Mouse (Mus musculus) forebrain, postnatal 0 days (tissue): ENCODE data around the gene Slc45a3. TPM values are rescaled to one million over a fixed set of nuclear protein-coding genes. Genes with fewer than 3 reads are reported as not detected.

Experiments used
- ATAC-seq: fragments of 200-750 bp; cut with Nextera tagmentation; 2 replicates; pipeline ENCODE4 v1.8.0; 2017; ENCODE audit warnings: mild to moderate bottlenecking, moderate library complexity
- DNase-seq: peaks from one replicate; pipeline ENCODE4 v3.0.0-alpha.2; 2015
- H3K27ac ChIP-seq: fragments of 300-500 bp; sonication (generic); 2 replicates; pipeline ENCODE4 v1.5.1; 2014; ENCODE audit warnings: low read depth, mild to moderate bottlenecking, antibody characterized with exemption, low read length, moderate library complexity, mixed read lengths
- H3K27me3 ChIP-seq: fragments of 300-500 bp; sonication (generic); 2 replicates; pipeline ENCODE4 v1.6.1; 2014; ENCODE audit warnings: mild to moderate bottlenecking, low read length, mixed read lengths; ENCODE audit not compliant: insufficient read depth
- H3K36me3 ChIP-seq: fragments of 300-500 bp; sonication (generic); 2 replicates; pipeline ENCODE4 v1.6.1; 2014; ENCODE audit warnings: mild to moderate bottlenecking, moderate library complexity; ENCODE audit not compliant: insufficient read depth
- H3K4me1 ChIP-seq: fragments of 300-500 bp; sonication (generic); 2 replicates; pipeline ENCODE4 v1.6.1; 2014; ENCODE audit warnings: antibody characterized with exemption; ENCODE audit not compliant: insufficient read depth
- H3K4me2 ChIP-seq: fragments of 300-500 bp; sonication (generic); 2 replicates; pipeline ENCODE4 v1.6.1; 2014; ENCODE audit warnings: low read depth, mild to moderate bottlenecking, moderate library complexity
- H3K4me3 ChIP-seq: fragments of 300-500 bp; sonication (generic); 2 replicates; pipeline ENCODE4 v1.5.1; 2014; ENCODE audit warnings: low read depth, low read length, mixed read lengths
- H3K9ac ChIP-seq: fragments of 300-500 bp; sonication (generic); 2 replicates; pipeline ENCODE4 v1.6.1; 2014; ENCODE audit warnings: mild to moderate bottlenecking
- H3K9me3 ChIP-seq: fragments of 300-500 bp; sonication (generic); 2 replicates; pipeline ENCODE4 v1.6.1; 2016; ENCODE audit warnings: low read length
- CTCF ChIP-seq: sonication (generic); IDR thresholded peaks from 2 replicates; pipeline ENCODE4 v1.5.1; 2016; ENCODE audit warnings: antibody characterized with exemption, control low read depth, low read depth
- WGBS: fragments of 180-500 bp; shearing (Covaris S2); extraction: QIAGEN DNeasy Blood & Tissue Kit; methylation state at CpG from one replicate; pipeline ENCODE4 v1.1.7; 2014; 5-methylcytosine and 5-hydroxymethylcytosine counted together
- polyA plus RNA-seq: library from polyadenylated mRNA; unstranded; fragments of >200 nt; fragmentation: Nextera tagmentation; extraction: Ambion mirVana; gene quantifications from 2 replicates; pipeline ENCODE4 v1.2.1, GENCODE M21; 2015
- total RNA-seq: library from RNA; depleted of rRNA; stranded (reverse); fragments of >200 nt; gene quantifications from 2 replicates; pipeline ENCODE4 v1.2.3, GENCODE M21; 2014

Slc45a3 gene
- total and polyA plus RNA-seq, 2 experiments from 2014 or later = 0.69 to 0.86 TPM

DNA sequence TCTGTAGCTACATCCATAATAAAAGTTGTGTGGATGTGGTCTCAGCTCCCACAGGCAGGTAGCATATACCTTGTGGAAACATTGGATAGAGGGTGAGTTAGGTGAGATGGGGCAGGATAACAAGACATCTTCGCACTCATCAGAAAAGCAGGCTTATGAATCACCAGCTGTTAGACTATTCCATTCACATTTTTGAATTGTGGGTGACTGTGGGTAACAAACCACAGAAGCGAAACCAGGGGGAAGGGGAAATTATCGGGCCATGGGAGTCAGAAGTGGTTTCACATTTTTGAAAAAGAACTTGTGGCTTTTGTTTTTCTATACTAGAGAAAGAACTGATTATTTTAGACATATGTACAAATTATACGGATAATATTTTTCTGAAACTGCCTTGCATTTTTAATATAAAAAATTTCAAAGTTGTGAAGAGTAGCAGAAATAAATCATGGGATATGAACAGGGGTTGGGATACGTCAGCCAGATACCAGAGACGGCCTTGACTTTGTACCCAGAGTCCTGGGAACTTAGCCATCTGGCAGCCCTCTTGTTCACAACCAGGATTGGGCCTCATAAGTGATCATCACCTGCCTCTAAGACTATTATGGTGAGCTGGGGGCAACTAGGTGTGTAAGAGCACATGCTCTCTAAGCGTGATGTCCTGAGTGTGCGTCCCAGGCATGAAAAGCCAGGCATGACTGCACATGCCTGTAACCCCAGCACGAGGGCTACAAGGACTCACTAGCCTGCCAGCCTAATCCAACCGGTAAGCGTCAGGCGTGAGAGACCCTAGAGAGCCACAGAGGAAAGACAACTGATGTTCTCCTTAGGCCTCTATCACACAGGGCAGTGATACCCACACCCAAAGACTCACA, 30.6 kb downstream of the Slc45a3 start:
- no peaks in the 10 kb centered on the region for H3K4me1 ChIP-seq
- no peak overlapping the region for H3K9ac ChIP-seq
- no peak for DNase-seq
- H3K4me2 ChIP-seq = no peak overlapping the region
- WGBS = 88% methylated on average over 12 of the region's 12 CpGs
- no peak for TF ChIP-seq CTCF
- no peak overlapping the region for H3K27ac ChIP-seq
- no peak overlapping the region for H3K4me3 ChIP-seq
- no peaks in the 10 kb centered on the region for H3K27me3 ChIP-seq
- no peak for ATAC-seq
- H3K9me3 ChIP-seq = no peaks in the 10 kb centered on the region
- H3K36me3 ChIP-seq = no peaks in the 10 kb centered on the region

DNA sequence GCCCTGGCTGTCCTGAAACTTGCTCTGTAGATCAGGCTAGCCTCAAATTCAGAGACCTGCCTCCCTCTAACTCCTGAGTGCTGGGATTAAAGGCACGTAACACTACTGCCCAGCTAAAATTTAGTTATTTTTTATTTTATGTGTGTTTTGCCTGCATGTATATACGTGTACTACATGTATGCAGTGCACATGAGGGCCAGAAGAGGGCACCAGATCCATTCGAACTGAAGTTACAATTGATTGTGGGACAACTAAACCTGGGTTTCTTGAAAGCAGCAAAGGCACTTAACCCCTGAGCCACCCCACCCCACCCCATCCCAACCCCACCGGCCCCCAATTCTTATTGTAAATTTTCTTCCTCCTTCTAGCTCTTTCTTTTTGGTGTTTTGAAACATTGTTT, 32.3 kb downstream of the Slc45a3 start:
- H3K27me3 ChIP-seq = no peaks in the 10 kb centered on the region
- H3K9ac ChIP-seq = no peak overlapping the region
- H3K4me3 ChIP-seq = no peak overlapping the region
- 33% methylated on average over 4 of the region's 4 CpGs for WGBS
- H3K4me2 ChIP-seq = no peak overlapping the region
- H3K27ac ChIP-seq = no peak overlapping the region
- no peaks in the 10 kb centered on the region for H3K9me3 ChIP-seq
- TF ChIP-seq CTCF = peak; percentile 75
- DNase-seq = peak; percentile 57
- H3K36me3 ChIP-seq = no peaks in the 10 kb centered on the region
- ATAC-seq = no peak
- H3K4me1 ChIP-seq = no peaks in the 10 kb centered on the region

DNA sequence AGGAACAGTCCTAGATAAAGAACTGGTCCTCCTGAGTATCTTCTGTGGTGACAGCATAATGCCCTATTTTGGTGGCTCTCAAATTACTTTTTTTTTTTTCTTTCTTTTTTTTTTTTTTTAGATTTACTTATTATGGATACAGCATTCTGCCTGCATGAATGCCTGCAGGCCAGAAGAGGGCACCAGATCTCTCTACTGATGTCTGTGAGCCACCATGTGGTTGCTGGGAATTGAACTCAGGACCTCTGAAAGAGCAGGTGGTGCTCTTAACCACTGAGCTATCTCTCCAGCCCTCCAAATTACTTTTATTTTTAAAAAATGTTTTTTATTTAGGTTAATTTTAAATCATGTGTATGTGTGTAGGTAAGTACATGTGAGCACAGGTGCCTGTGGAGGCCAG, 37.7 kb downstream of the Slc45a3 start:
- Histone ChIP-seq H3K36me3 (no peaks in the 10 kb centered on the region), H3K4me3 (no peak overlapping the region), H3K27me3 (no peaks in the 10 kb centered on the region), H3K4me2 (no peak overlapping the region), H3K9me3 (no peaks in the 10 kb centered on the region), H3K9ac (no peak overlapping the region), H3K27ac (no peak overlapping the region), H3K4me1 (no peaks in the 10 kb centered on the region)
- DNase-seq = no peak
- peak; percentile 24; the same call in 1 of the 2 replicates for TF ChIP-seq CTCF
- no peak for ATAC-seq

DNA sequence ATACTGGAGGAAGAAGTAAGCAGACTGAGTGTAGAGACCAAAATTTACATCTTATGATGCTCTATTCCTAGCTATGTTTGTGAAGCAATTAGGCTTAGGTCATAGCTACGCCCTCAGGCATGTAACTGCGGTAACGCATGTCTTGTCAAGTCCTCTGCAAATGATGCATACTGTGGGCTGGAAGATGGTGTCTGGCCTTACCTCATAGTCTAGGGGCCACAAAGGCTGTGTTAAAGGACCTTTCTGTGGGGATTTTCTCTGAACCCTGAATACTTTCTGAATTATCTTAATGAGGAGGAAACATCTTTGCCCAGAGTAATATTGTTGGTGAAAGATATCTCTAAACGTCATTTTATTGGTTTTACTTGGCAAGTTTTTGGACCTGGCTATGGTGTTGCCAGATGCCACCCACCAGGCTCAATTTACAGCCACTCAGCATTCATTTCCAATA, 39.1 kb downstream of the Slc45a3 start:
- H3K4me1 ChIP-seq = no peaks in the 10 kb centered on the region; the same call in 1 of the 2 replicates
- no peak for TF ChIP-seq CTCF
- no peak overlapping the region for H3K9ac ChIP-seq
- no peak overlapping the region for H3K4me2 ChIP-seq
- H3K27ac ChIP-seq = no peak overlapping the region
- 80% methylated on average over 4 of the region's 4 CpGs for WGBS
- no peak for DNase-seq
- ATAC-seq = no peak
- no peaks in the 10 kb centered on the region for H3K9me3 ChIP-seq
- no peak overlapping the region for H3K4me3 ChIP-seq
- H3K36me3 ChIP-seq = no peaks in the 10 kb centered on the region
- no peaks in the 10 kb centered on the region for H3K27me3 ChIP-seq

DNA sequence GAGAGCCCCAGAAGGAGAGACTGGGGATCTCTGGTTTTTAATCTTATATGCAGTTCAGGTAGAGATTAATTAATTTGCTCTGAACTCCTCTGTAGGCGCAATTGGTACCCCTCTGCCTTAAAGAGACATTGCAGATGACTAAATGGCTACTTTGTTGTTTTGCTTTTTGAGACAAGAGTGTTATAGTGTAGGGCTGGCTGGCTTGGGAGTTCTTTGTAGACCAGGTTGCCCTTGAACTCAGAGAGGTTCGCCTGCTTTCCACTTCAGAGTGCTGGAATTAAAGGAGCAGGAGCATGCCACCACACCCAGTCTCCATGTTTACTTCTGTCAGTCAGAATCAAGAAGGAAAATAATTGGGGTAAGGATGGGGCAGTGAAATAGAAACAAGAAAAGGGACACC, 40.3 kb downstream of the Slc45a3 start:
- no peaks in the 10 kb centered on the region for H3K9me3 ChIP-seq
- ATAC-seq = no peak
- H3K36me3 ChIP-seq = no peaks in the 10 kb centered on the region
- WGBS = 66% methylated on average over 2 of the region's 2 CpGs
- TF ChIP-seq CTCF = no peak
- H3K27me3 ChIP-seq = no peaks in the 10 kb centered on the region
- no peak overlapping the region for H3K9ac ChIP-seq
- H3K27ac ChIP-seq = no peak overlapping the region
- H3K4me2 ChIP-seq = no peak overlapping the region
- no peaks in the 10 kb centered on the region; the same call in 1 of the 2 replicates for H3K4me1 ChIP-seq
- H3K4me3 ChIP-seq = no peak overlapping the region
- DNase-seq = no peak

DNA sequence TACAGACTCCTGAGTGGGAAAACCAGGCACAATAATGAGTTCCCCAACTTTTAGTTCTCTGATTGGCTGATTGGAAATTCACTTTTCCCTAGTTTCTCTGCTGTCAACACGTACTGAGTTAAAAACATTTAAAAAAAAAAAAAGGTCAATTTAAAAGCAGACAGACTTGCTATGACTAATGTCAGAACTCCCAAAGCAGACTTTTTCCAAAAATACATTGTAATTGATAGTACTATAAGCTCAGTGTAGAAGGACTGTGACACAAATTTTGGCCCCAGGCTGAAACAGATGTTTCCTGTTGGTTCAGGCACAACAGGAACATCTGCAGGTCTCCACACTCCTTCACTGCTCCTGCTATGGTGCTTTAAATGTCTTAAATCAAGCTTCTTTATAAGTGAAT, 41.0 kb downstream of the Slc45a3 start:
- 65% methylated on average over 1 of the region's 1 CpGs for WGBS
- Histone ChIP-seq H3K4me3 (no peak overlapping the region), H3K36me3 (no peaks in the 10 kb centered on the region), H3K27ac (no peak overlapping the region), H3K4me2 (no peak overlapping the region), H3K9me3 (no peaks in the 10 kb centered on the region), H3K27me3 (no peaks in the 10 kb centered on the region), H3K9ac (no peak overlapping the region), H3K4me1 (peaks cover 4% of the 10 kb centered on the region)
- no peak for TF ChIP-seq CTCF
- ATAC-seq (no peak), DNase-seq (no peak)

DNA sequence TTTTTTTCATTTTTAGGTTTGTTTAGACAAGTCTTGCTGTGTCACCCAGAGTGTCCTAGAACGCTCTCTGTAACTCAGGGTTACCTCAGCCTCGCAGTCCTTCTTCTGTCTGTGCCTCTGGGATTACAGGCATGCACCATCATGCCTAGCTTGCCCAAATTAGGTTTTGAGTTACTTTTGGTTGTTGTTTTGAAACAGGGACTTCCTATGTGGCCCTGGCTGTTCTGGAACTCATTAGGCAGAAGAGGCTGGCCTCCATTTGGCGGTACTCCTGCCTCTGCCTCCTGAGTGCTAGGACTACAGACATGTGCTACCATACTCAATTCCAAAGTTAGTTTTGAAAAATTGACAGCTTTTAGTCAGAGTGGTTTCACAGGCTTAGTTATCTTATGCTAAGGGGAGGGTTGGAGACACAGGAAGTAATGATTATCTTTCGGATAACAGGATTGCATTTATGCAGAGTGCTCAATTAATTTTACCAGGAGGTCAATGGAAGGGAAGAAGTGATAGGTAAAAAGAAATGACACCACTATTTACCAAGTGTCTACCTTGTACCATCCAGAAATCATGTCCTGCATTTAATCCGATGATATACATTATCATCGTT, 41.9 kb downstream of the Slc45a3 start:
- Histone ChIP-seq H3K4me1 (peaks cover 10% of the 10 kb centered on the region), H3K27ac (no peak overlapping the region), H3K4me3 (no peak overlapping the region), H3K9ac (no peak overlapping the region), H3K27me3 (no peaks in the 10 kb centered on the region), H3K9me3 (no peaks in the 10 kb centered on the region), H3K36me3 (no peaks in the 10 kb centered on the region), H3K4me2 (no peak overlapping the region)
- WGBS = 85% methylated on average over 6 of the region's 6 CpGs
- no peak for ATAC-seq
- DNase-seq = no peak
- TF ChIP-seq CTCF = no peak
